Mouse (Mus musculus) heart, postnatal 25 days (tissue): ENCODE measurements around the gene Pkd2l1. TPM values are rescaled to one million over a fixed set of nuclear protein-coding genes. Genes with fewer than 3 reads are reported as not detected.
"Not testable (repeated sequence)": the region's sequence is repeated elsewhere in the genome, so short reads cannot be mapped to it uniquely, and the experiment has no call there.

Experiments
- DNase-seq: peaks from one replicate; pipeline ENCODE4 v3.0.0; 2022; ENCODE audit warnings: low spot score
- intact Hi-C: fragments of 180-260 bp; cut with DNase I; formaldehyde crosslinking; loops from one replicate; pipeline ENCODE4 v1.15.1; 2025
- total RNA-seq, 2 experiments: library from RNA; stranded (reverse); gene quantifications; 2 replicates each; pipeline ENCODE4 v1.2.3; 2021

Gene Pkd2l1
- total RNA-seq, 2 experiments from 2014 or later: not detected

GRCm38 (mm10) chr19:44174835-44175234 lies 17.4 kb downstream of the Pkd2l1 start:
- intact Hi-C loops: no loop called here
- no peak for DNase-seq

- no peak for DNase-seq
- intact Hi-C loops: loop anchor here (10.0 kb wide), 1 partner anchor 133 kb away; the partner anchor contains the start of gene Scd2
These were observed 30.7 kb downstream of the Pkd2l1 start for GRCm38 (mm10) chr19:44161515-44161914.

DNA sequence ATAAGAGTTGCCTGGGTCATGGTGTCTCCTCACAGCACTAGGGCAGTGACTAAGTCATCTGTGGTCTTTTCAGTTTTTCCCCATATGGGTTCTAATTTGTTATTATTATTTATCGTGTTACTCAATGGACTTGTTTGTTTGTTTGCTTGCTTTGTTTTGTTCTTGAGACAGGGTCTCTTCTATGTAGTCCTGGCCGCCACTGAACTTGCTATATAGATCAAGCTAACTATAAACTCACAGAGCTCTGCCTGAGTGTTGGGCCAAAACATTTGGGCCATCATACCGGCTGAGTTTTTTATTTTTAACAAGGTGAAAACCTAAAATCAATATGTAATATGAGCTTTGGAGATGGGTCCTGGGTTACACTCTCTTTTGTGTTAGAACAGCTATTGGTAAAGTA lies 32.9 kb downstream of the Pkd2l1 start:
- DNase-seq: no peak
- intact Hi-C loops: no loop called here

- intact Hi-C loops: no loop called here
- no peak for DNase-seq
These were observed 35.2 kb downstream of the Pkd2l1 start for GRCm38 (mm10) chr19:44157005-44157404.

- intact Hi-C loops: no loop called here
These were observed 38.5 kb downstream of the Pkd2l1 start for GRCm38 (mm10) chr19:44153781-44154180.

DNA sequence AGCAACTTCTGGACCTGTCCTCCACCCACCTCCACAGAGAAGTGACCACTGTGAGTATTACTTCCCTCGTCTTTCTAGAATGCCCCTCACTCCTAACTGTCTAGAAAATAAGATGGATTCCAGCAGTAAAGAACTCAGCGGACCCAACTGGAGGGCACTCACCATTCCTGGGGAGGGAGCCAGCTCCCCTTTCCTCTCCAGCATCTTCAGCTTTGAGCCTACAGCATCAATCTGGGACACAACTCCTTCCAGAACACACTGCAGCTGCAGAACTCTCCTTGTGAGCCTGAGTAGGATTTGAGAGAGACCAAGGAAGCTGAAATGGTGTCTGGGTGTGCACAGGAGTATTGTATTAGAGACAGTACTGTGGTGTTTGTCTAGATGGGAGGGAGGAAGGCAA lies 43.3 kb downstream of the Pkd2l1 start:
- DNase-seq: no peak
- intact Hi-C loops: loop anchor here (5.0 kb wide), 1 partner anchor 98 kb away; no protein-coding TSS in a partner anchor

More at GRCm38 (mm10) chr19:44153781-44154180, 38.5 kb downstream of the Pkd2l1 start:
- DNase-seq: no peak

DNA sequence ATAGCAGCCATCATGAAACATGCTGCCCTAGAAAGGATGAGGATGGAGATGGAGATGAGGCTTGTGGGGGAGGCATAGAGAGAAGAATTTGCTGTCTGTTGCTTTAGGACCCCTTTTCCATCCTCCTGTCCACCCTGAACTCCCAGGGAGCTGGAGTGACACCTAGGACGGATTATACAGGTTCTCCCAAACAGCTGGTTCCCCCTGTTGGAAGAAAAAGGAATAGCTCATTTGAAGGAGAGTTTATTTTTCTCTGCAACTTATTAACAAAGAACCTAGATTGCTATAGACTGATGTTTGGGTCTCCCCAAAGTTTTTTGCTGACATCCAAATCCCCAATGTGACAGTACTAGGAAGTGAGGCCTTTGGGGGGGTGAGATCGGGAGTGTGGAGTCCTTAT lies 43.9 kb downstream of the Pkd2l1 start:
- DNase-seq: no peak
- intact Hi-C loops: loop anchor here (5.0 kb wide), 1 partner anchor 99 kb away; no protein-coding TSS in a partner anchor

- no peak for DNase-seq
- intact Hi-C loops: loop anchor here (5.0 kb wide), 1 partner anchor 100 kb away; no protein-coding TSS in a partner anchor
These were observed 45.3 kb downstream of the Pkd2l1 start for GRCm38 (mm10) chr19:44146951-44147350.

DNA sequence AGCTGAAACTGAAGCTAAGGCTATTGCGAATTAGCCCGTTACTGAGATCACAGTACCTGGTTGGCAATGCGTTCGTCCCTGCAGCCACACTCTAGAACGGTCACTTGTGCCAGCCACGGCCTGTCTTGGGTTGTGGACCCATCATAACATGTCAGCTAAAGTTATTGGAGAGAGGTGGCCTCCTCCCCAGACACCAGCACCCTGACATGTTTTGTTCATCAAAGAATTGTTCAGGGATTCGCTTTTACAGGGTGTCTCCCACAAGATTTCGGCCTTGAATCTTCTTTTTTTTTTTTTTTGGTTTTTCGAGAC lies 45.7 kb downstream of the Pkd2l1 start:
- intact Hi-C loops: loop anchor here (5.0 kb wide), 1 partner anchor 101 kb away; no protein-coding TSS in a partner anchor
- no peak for DNase-seq

DNA sequence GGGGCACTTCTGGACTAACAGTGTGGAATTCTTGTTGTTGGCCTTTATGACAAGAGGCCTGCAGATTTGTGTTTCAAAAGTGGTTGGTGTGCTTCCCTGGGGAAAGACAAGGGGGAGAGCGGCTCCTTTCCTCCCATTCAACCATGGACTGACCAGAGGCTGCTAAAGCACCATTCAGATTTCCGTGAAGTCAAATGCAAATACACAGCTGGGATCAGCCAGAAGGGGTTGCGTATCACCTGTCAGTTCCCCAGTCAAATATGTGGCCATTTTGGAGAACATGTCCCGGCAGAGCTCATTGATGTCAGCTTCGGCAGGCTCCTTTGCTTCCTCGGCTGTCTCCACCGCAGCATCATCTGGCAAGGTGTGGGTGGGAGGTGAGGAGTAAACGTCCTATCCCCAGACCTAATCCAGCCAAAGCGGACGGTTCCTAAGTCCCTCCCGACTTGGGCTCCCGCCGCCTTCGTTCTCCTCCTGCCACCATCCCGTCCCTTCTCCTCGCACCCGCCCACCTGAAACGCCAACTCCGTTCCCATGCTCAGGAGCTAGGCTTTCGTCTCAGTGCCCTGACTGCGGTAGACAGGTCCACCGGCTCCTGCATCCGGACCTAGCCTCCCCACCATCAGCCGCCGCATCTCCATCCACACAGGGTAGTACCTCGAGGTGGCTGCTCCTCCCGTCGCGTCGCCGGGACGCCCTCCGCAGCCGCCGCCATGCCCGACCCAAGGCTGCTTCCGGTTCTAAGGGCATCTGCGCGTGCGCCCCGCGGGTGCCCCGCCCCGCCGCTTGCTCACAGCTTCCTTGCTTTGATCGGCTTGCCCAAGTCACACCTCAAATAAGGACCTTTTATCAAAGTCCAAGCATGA lies 46.3 kb downstream of the Pkd2l1 start, which contains the start of gene Bloc1s2:
Gene Bloc1s2, minus strand, starts transcription at position 745 of the 866 bp plus-strand sequence.
- intact Hi-C loops: loop anchor here (5.0 kb wide), 1 partner anchor 101 kb away; no protein-coding TSS in a partner anchor
- peak; percentile 78 for DNase-seq

DNA sequence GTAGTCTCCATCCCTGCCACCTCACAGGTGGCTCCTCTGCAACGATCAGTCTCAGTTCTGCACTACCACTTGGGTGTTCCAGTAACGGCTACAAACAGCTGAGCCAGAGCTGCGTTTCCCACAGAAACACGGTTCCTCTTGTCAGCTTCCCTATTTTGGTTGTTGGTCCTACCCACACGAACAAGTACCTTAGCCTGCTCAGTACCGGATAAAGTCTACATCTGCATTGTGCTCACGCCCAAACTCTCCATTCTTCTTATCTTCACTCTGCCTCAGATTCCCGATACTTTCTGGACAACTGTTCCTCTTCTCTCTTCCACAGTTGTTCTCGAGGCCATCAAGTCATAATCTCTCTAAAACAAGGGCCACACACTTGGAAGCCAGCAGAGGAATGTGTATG lies 47.9 kb downstream of the Pkd2l1 start:
- no peak for DNase-seq
- intact Hi-C loops: no loop called here

- no peak for DNase-seq
- intact Hi-C loops: no loop called here
These were observed 56.2 kb downstream of the Pkd2l1 start for GRCm38 (mm10) chr19:44135960-44136485.

- intact Hi-C loops: no loop called here
- DNase-seq: peak; percentile 72
These were observed 56.9 kb downstream of the Pkd2l1 start, which contains the start of gene Cwf19l1 for GRCm38 (mm10) chr19:44135072-44135959. Gene Cwf19l1 (minus strand): TSS chr19:44135876.

GRCm38 (mm10) chr19:44132917-44133316 lies 59.3 kb downstream of the Pkd2l1 start:
- DNase-seq: no peak
- intact Hi-C loops: no loop called here

GRCm38 (mm10) chr19:44128560-44128959 lies 63.7 kb downstream of the Pkd2l1 start:
- intact Hi-C loops: no loop called here

GRCm38 (mm10) chr19:44127729-44128497 lies 64.3 kb downstream of the Pkd2l1 start:
- intact Hi-C loops: no loop called here
- DNase-seq: no peak

More at GRCm38 (mm10) chr19:44128560-44128959, 63.7 kb downstream of the Pkd2l1 start:
- DNase-seq: no peak

DNA sequence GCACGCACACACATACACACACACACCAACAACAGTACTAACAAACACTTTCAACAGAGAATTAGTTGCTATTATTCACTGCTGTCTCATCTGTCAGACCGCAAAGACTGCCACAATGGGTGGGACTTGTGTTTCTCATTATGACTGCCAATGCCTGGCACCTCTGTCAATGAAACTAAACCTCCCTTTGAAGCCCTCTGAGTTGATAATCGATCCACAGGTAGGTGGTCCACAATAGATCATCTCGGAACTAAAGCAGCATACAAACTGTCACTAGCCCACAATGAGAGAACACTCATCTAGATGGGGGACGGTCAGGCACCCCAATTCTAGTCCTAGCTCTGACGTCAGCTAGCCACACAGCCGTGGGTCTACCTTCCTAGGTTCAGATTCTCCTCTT lies 71.1 kb downstream of the Pkd2l1 start:
- intact Hi-C loops: no loop called here
- DNase-seq: no peak

- intact Hi-C loops: not testable (repeated sequence)
These were observed 71.6 kb downstream of the Pkd2l1 start for GRCm38 (mm10) chr19:44120686-44121085.

DNA sequence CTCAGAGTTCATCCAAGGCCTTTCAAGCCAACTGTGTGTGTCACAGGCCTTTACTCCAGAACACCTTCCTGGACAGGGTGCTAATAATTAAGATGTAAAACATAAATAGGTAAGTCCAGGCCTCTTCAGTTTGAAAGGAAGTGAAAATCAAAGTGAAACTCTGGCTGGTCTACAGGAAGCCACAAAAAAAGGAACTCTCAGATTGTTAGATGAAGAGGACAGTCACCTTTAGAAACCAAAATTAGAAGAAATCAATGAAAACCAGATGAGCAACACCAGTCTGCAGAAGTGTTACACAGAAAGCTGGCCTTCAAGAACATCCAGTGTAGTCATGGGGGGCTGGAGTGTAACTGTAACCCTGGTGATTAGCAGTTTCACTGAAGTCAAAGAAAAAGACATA lies 74.4 kb downstream of the Pkd2l1 start:
- intact Hi-C loops: no loop called here
- DNase-seq: no peak

More at GRCm38 (mm10) chr19:44120686-44121085, 71.6 kb downstream of the Pkd2l1 start:
- not testable (repeated sequence) for DNase-seq
